Mouse (Mus musculus): ENCODE data around the gene Map3k6.

- TF ChIP-seq CTCF (IDR thresholded peaks at IDR 0.05; ENCODE audit: insufficient read depth, low read length) (no peak), POLR2A (IDR thresholded peaks at IDR 0.05; ENCODE audit: borderline replicate concordance, extremely low read depth, low read depth, low read length) (no peak)
These were observed 13.0 kb upstream of the Map3k6 start for GRCm38 (mm10) chr4:133227636-133228035.

All from lung, adult 2 months (tissue).